Mouse (Mus musculus) liver, embryonic 14.5 days (tissue): Measurements from ENCODE around the gene Txnrd2. TPM values are rescaled to one million over a fixed set of nuclear protein-coding genes. Genes with fewer than 3 reads are reported as not detected.

Experiments
- ATAC-seq: fragments of 200-750 bp; cut with Nextera tagmentation; 2 replicates; pipeline ENCODE4 v1.8.0; 2017; ENCODE audit warnings: moderate number of reproducible peaks, mild to moderate bottlenecking, moderate library complexity; ENCODE audit not compliant: insufficient read depth
- DNase-seq, 3 experiments: peaks; one replicate each; pipeline ENCODE4 v3.0.0-alpha.2; 2012 to 2013; ENCODE audit warnings: low read depth in 3 of 3, low spot score in 3 of 3
- H3K27ac ChIP-seq: fragments of 300-500 bp; sonication (generic); 2 replicates; pipeline ENCODE4 v1.5.1; 2014; ENCODE audit warnings: moderate library complexity, mild to moderate bottlenecking, control low read depth, inconsistent platforms
- H3K27me3 ChIP-seq: fragments of 300-500 bp; sonication (generic); 2 replicates; pipeline ENCODE4 v1.6.1; 2014; ENCODE audit warnings: mild to moderate bottlenecking, low read length, moderate library complexity; ENCODE audit not compliant: control insufficient read depth, insufficient read depth
- H3K36me3 ChIP-seq: fragments of 300-500 bp; sonication (generic); replicated peaks from 2 replicates; pipeline ENCODE4 v1.6.1; 2014; ENCODE audit warnings: low read depth; ENCODE audit not compliant: control insufficient read depth, insufficient read depth
- H3K4me1 ChIP-seq, 2 experiments: fragments of 200-500 bp in 1 of 2; fragments of 300-500 bp in 1 of 2; sonication (generic) in 1 of 2; replicated peaks; 2 replicates each; pipeline ENCODE4 v1.6.1; 2012 to 2014; ENCODE audit warnings: antibody characterized with exemption in 1 of 2, inconsistent platforms in 1 of 2, low read length in 1 of 2; ENCODE audit not compliant: control insufficient read depth in 2 of 2, insufficient read depth in 2 of 2
- H3K4me2 ChIP-seq: fragments of 300-500 bp; sonication (generic); 2 replicates; pipeline ENCODE4 v1.6.1; 2014; ENCODE audit warnings: low read depth, mild to moderate bottlenecking, control low read depth, moderate library complexity
- H3K4me3 ChIP-seq, 2 experiments: fragments of 200-500 bp in 1 of 2; fragments of 300-500 bp in 1 of 2; sonication (generic) in 1 of 2; 2 replicates each; pipeline ENCODE4 v1.5.1; 2012 to 2014; ENCODE audit warnings: low read depth in 2 of 2, low read length in 2 of 2, mild to moderate bottlenecking in 2 of 2, control low read depth in 1 of 2, inconsistent platforms in 1 of 2, moderate library complexity in 1 of 2; ENCODE audit not compliant: insufficient read depth in 1 of 2
- H3K9ac ChIP-seq: fragments of 300-500 bp; sonication (generic); replicated peaks from 2 replicates; pipeline ENCODE4 v1.6.1; 2014; ENCODE audit warnings: mild to moderate bottlenecking, control low read depth, moderate library complexity
- H3K9me3 ChIP-seq: fragments of 300-500 bp; sonication (generic); 2 replicates; pipeline ENCODE4 v1.6.1; 2016; ENCODE audit warnings: low read length, mixed read lengths; ENCODE audit not compliant: control insufficient read depth
- CTCF ChIP-seq: IDR thresholded peaks from 2 replicates; pipeline ENCODE4 v1.5.1; 2016; ENCODE audit warnings: antibody characterized with exemption, low read depth, control low read depth
- EP300 ChIP-seq: IDR thresholded peaks from 2 replicates; pipeline ENCODE4 v1.6.1; 2016; ENCODE audit warnings: antibody characterized with exemption, low read depth
- WGBS: fragments of 180-500 bp; shearing (Covaris S2); extraction: QIAGEN DNeasy Blood & Tissue Kit; methylation state at CpG from one replicate; pipeline ENCODE4 v1.1.7; 2014; ENCODE audit not compliant: insufficient replicate concordance; 5-methylcytosine and 5-hydroxymethylcytosine counted together
- polyA plus RNA-seq, 2 experiments: library from polyadenylated mRNA; depleted of rRNA in 1 of 2; stranded (reverse) in 1 of 2; unstranded in 1 of 2; fragments of >200 nt; fragmentation: Nextera tagmentation in 1 of 2; extraction: Ambion mirVana in 1 of 2; gene quantifications; 2 replicates each; pipeline versions ENCODE4 v1.2.1 to v1.2.3; 2012 to 2014

The Txnrd2 gene
- polyA plus RNA-seq, 2 experiments: 112 to 113 TPM

DNA sequence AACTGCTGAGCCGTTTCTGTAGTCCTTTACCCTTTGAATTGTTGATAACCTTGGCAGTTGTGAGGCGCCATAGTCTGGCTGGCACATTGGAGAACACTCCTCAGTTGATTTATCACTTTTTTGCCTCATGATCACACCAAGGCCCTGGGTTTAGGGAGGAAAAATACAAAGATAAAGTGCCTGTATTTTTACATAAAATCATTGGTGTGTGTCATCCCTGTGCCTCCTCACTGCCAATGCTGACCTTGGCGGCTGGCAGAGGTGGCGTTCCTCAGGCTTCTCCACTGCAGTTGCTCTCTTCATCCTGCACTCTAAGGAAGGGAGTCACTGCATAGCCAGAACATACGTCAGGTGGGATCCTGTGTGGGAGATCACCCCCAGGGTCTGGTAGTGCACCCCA is 85.6 kb downstream of the Txnrd2 start:
- Histone ChIP-seq H3K4me2 (no peak overlapping the region), H3K9ac (no peak overlapping the region), H3K27ac (no peak overlapping the region), H3K27me3 (no peaks in the 10 kb centered on the region), H3K36me3 (no peaks in the 10 kb centered on the region), H3K4me3 (no peak overlapping the region), H3K4me1 (no peaks in the 10 kb centered on the region), H3K9me3 (no peaks in the 10 kb centered on the region)
- TF ChIP-seq CTCF (no peak), EP300 (no peak)
- 63% methylated on average over 5 of the region's 5 CpGs for WGBS
- DNase-seq (no peak), ATAC-seq (no peak)

DNA sequence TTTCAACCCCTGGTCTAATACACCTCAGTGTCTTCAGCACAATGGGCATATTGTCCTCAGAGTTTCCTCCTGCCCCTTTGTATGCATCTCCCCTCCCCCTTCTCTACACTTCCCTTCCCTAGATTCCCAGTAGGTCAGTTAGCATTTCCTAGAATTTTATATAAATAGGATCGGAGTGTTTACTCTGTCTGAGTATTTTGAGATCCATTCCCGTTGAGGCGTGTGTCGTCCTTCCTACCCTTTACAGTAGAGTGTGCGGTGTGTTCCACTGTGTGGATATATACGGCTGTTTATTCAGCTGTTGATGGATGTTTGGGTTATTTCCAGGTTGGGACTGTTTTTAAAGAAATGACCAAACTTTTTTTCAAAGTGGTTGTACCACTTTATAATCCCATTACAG is 87.3 kb downstream of the Txnrd2 start:
- ATAC-seq (no peak), DNase-seq (no peak)
- Histone ChIP-seq H3K4me2 (no peak overlapping the region), H3K4me3 (no peak overlapping the region), H3K9ac (no peak overlapping the region), H3K4me1 (no peaks in the 10 kb centered on the region), H3K36me3 (no peaks in the 10 kb centered on the region), H3K27ac (no peak overlapping the region), H3K9me3 (no peaks in the 10 kb centered on the region), H3K27me3 (no peaks in the 10 kb centered on the region)
- 65% methylated on average over 6 of the region's 6 CpGs for WGBS
- no peak for TF ChIP-seq CTCF
- no peak for TF ChIP-seq EP300

DNA sequence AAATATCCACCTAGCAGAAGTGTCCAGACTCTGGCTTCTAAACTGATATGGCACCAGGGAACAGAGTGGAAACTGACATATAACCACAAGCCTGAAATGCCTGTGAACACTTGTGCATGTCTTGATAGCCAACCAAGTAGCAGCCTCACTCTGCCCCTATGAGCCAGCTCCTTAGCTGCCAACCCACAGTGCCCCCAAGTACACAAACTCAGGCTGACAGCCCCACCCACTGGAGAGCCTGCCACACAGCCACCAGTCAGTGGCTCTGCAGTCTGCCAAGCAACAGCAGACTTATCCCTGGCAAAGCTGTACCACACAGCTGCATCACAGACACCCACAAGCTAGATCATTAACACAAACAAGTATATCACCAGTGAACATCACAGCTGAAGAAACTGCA is 91.9 kb downstream of the Txnrd2 start:
- peak; percentile 46; the same call in 1 of the 2 replicates for TF ChIP-seq CTCF
- no peak for TF ChIP-seq EP300
- H3K4me1 ChIP-seq: no peaks in the 10 kb centered on the region
- H3K36me3 ChIP-seq: no peaks in the 10 kb centered on the region
- no peak overlapping the region for H3K4me3 ChIP-seq
- H3K27ac ChIP-seq: no peak overlapping the region
- H3K9ac ChIP-seq: no peak overlapping the region
- ATAC-seq (no peak), DNase-seq (no peak)
- H3K4me2 ChIP-seq: no peak overlapping the region
- H3K27me3 ChIP-seq: no peaks in the 10 kb centered on the region
- no peaks in the 10 kb centered on the region for H3K9me3 ChIP-seq

DNA sequence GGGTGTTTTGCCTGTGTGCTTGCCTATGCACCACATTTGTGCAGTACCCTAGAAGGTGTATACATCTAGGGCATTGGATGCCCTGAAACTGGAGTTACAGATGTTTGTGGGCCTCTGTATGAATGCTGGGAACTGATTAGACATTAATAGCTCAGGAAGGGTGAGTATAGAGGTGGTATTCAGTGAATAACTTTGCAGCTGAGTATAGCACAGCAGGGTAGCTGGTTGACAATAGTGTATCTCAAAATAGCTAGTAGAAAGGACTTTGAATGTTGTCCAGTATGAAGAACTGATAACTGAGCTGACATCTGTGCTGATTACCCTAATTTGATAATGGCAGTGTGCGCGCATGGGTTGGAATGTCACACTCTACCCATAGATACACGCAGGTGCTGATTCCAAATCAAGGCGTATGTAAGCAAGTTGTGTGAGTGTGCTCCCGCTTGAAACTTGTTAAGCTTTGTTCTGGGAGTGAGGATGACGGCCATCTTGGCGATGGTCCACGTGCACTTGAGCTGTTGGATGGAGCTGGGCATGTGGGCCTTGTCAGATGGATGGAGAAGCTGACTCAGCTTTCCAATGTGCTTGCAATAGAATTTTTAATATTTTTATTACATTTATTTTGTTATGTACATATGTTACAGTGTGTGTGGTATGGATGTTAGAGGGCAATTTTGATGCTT is 97.5 kb downstream of the Txnrd2 start:
- DNase-seq: no peak
- no peak for ATAC-seq
- Histone ChIP-seq H3K9ac (no peak overlapping the region), H3K4me2 (no peak overlapping the region), H3K36me3 (no peaks in the 10 kb centered on the region), H3K4me3 (no peak overlapping the region), H3K27ac (no peak overlapping the region), H3K27me3 (no peaks in the 10 kb centered on the region), H3K4me1 (no peaks in the 10 kb centered on the region), H3K9me3 (no peaks in the 10 kb centered on the region)
- WGBS: 81% methylated on average over 8 of the region's 8 CpGs
- no peak for TF ChIP-seq EP300
- TF ChIP-seq CTCF: no peak

DNA sequence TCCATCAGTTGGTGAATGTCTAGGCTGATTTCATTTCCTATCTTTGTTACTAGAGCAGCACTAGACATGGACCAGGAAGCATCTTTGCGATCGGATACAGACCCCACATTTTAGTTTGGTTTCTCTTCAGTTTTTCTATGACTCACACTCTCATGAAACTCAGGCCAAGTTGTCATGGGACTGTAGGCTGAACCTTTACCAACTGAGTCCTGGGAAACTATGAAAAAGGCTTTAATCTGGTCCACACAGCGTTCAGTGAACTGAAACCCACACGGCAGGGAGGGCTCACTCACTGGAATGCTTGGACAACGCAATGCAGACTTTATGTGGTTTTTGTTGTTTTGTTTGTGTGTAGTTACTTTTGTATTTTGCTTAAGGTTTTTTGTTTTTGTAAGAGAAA is 102.5 kb downstream of the Txnrd2 start:
- H3K4me1 ChIP-seq: no peaks in the 10 kb centered on the region
- H3K9ac ChIP-seq: no peak overlapping the region
- H3K27ac ChIP-seq: no peak overlapping the region
- no peak for DNase-seq
- TF ChIP-seq CTCF (no peak), EP300 (no peak)
- WGBS: 77% methylated on average over 5 of the region's 5 CpGs
- no peak overlapping the region for H3K4me3 ChIP-seq
- H3K9me3 ChIP-seq: no peaks in the 10 kb centered on the region
- H3K4me2 ChIP-seq: no peak overlapping the region
- no peaks in the 10 kb centered on the region for H3K27me3 ChIP-seq
- no peaks in the 10 kb centered on the region for H3K36me3 ChIP-seq
- no peak for ATAC-seq

Other genes starting within 250 kb of the Txnrd2 start
- gene Ccdc188, start 208.5 kb upstream of the Txnrd2 start, polyA plus RNA-seq (2012; rRNA removed): not detected in 2 replicates
- gene Ccdc188, start 208.5 kb upstream of the Txnrd2 start, polyA plus RNA-seq (2014; fragmentation: Nextera tagmentation; extraction: Ambion mirVana): not detected in 2 replicates
- gene Zdhhc8, start 191.2 kb upstream of the Txnrd2 start, polyA plus RNA-seq (2012; rRNA removed): 2.9 and 3.9 TPM in 2 replicates
- gene Zdhhc8, start 191.2 kb upstream of the Txnrd2 start, polyA plus RNA-seq (2014; fragmentation: Nextera tagmentation; extraction: Ambion mirVana): 0.88 and 1.2 TPM in 2 replicates
- gene Trmt2a, start 177.7 kb upstream of the Txnrd2 start, polyA plus RNA-seq (2012; rRNA removed): 44.4 and 51.8 TPM in 2 replicates
- 46.2 and 47.9 TPM in 2 replicates for gene Trmt2a, start 177.7 kb upstream of the Txnrd2 start, polyA plus RNA-seq (2014; fragmentation: Nextera tagmentation; extraction: Ambion mirVana)
- 86.2 and 148 TPM in 2 replicates for gene Ranbp1, start 177.7 kb upstream of the Txnrd2 start, polyA plus RNA-seq (2012; rRNA removed)
- gene Ranbp1, start 177.7 kb upstream of the Txnrd2 start, polyA plus RNA-seq (2014; fragmentation: Nextera tagmentation; extraction: Ambion mirVana): 338 and 364 TPM in 2 replicates
- gene Gm49776, start 168.1 kb upstream of the Txnrd2 start, polyA plus RNA-seq (2012; rRNA removed): 0.18 and 0.40 TPM in 2 replicates
- 1.3 and 1.9 TPM in 2 replicates for gene Gm49776, start 168.1 kb upstream of the Txnrd2 start, polyA plus RNA-seq (2014; fragmentation: Nextera tagmentation; extraction: Ambion mirVana)
- gene Dgcr8, start 137.1 kb upstream of the Txnrd2 start, polyA plus RNA-seq (2012; rRNA removed): 15.5 and 23.4 TPM in 2 replicates
- gene Dgcr8, start 137.1 kb upstream of the Txnrd2 start, polyA plus RNA-seq (2014; fragmentation: Nextera tagmentation; extraction: Ambion mirVana): 8.8 and 10.4 TPM in 2 replicates
- 44.3 and 44.5 TPM in 2 replicates for gene Tango2, start 78.3 kb upstream of the Txnrd2 start, polyA plus RNA-seq (2012; rRNA removed)
- gene Tango2, start 78.3 kb upstream of the Txnrd2 start, polyA plus RNA-seq (2014; fragmentation: Nextera tagmentation; extraction: Ambion mirVana): 58.8 and 70.3 TPM in 2 replicates
- gene Arvcf, start 78.2 kb upstream of the Txnrd2 start, polyA plus RNA-seq (2012; rRNA removed): 6.0 and 6.4 TPM in 2 replicates
- gene Arvcf, start 78.2 kb upstream of the Txnrd2 start, polyA plus RNA-seq (2014; fragmentation: Nextera tagmentation; extraction: Ambion mirVana): 4.7 and 7.4 TPM in 2 replicates
- gene Comt, start 468 bp downstream of the Txnrd2 start, polyA plus RNA-seq (2012; rRNA removed): 73.8 and 84.7 TPM in 2 replicates
- gene Comt, start 468 bp downstream of the Txnrd2 start, polyA plus RNA-seq (2014; fragmentation: Nextera tagmentation; extraction: Ambion mirVana): 69.8 and 80.4 TPM in 2 replicates
- 5.7 and 6.0 TPM in 2 replicates for gene Gnb1l, start 72.3 kb downstream of the Txnrd2 start, polyA plus RNA-seq (2012; rRNA removed)
- gene Gnb1l, start 72.3 kb downstream of the Txnrd2 start, polyA plus RNA-seq (2014; fragmentation: Nextera tagmentation; extraction: Ambion mirVana): 7.7 and 9.0 TPM in 2 replicates
- 2.2 and 2.3 TPM in 2 replicates for gene Rtl10, start 72.5 kb downstream of the Txnrd2 start, polyA plus RNA-seq (2012; rRNA removed)
- gene Rtl10, start 72.5 kb downstream of the Txnrd2 start, polyA plus RNA-seq (2014; fragmentation: Nextera tagmentation; extraction: Ambion mirVana): 0.63 and 1.0 TPM in 2 replicates
- 0.02 TPM in 1 of 2 replicates, not detected in the other for gene Tbx1, start 164.3 kb downstream of the Txnrd2 start, polyA plus RNA-seq (2012; rRNA removed)
- not detected in 2 replicates for gene Tbx1, start 164.3 kb downstream of the Txnrd2 start, polyA plus RNA-seq (2014; fragmentation: Nextera tagmentation; extraction: Ambion mirVana)
- gene Gp1bb, start 196.0 kb downstream of the Txnrd2 start, polyA plus RNA-seq (2012; rRNA removed): 15.0 and 27.9 TPM in 2 replicates
- 23.6 and 32.2 TPM in 2 replicates for gene Gp1bb, start 196.0 kb downstream of the Txnrd2 start, polyA plus RNA-seq (2014; fragmentation: Nextera tagmentation; extraction: Ambion mirVana)
- 0.54 and 0.63 TPM in 2 replicates for gene Gm49601, start 200.0 kb downstream of the Txnrd2 start, polyA plus RNA-seq (2012; rRNA removed)
- gene Gm49601, start 200.0 kb downstream of the Txnrd2 start, polyA plus RNA-seq (2014; fragmentation: Nextera tagmentation; extraction: Ambion mirVana): not detected in 2 replicates
- gene Sept5, start 203.6 kb downstream of the Txnrd2 start, polyA plus RNA-seq (2012; rRNA removed): 2.0 and 2.2 TPM in 2 replicates
- 1.6 and 1.9 TPM in 2 replicates for gene Sept5, start 203.6 kb downstream of the Txnrd2 start, polyA plus RNA-seq (2014; fragmentation: Nextera tagmentation; extraction: Ambion mirVana)